Mouse (Mus musculus): Measurements from ENCODE around the gene Pcyt1a.

DNA sequence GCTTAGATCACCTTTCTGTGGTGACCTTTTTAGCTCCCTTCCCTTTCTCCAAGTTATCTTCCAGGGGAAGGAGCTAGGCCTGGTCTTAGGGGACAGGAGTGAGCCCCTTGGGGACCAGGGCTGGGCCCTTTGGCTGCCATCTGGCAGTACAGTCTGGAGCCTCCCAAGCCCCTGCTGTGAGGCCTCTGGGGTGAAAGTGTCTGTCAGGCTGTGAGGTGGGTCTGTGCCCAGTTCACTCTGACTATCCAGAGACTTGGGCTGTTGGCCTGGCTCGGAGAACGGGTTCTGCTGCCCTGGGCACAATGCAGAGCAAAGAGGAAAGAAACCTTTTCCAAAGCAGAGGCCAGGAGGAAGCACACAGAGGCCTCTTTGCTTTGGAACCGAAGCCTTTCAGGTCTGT, 82.2 kb downstream of the Pcyt1a start:
- TF ChIP-seq CTCF (IDR thresholded peaks at IDR 0.05; ENCODE audit: control insufficient read depth, insufficient read depth, insufficient read length) (no peak), USF1 (IDR thresholded peaks at IDR 0.05; ENCODE audit: low read depth) (no peak), MAX (IDR thresholded peaks at IDR 0.05) (no peak)

Measured in C2C12 (cell line).